Mouse (Mus musculus): Measurements from ENCODE around the gene Ppp1r8.

DNA sequence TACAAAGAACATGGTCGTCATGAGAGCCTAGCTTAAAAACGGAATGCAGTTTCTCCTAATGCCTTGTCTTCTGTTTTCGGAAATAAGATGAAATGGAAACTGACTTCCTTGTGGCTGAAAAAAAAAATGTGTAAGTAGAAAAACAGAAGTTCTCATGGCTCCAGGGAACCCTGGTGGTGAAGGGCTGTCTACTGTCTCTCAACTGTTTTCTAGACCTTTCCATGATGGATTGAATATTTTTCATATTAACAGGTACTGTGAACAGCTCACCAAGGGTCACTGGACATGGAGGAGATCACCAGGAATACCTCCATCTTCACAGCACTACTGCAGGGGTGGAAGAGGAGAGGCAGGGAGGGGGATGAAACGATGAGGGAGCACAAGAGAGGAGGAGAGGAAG, 44.9 kb downstream of the Ppp1r8 start:
- TF ChIP-seq CTCF (IDR thresholded peaks at IDR 0.05; ENCODE audit: low read depth, low read length) (no peak), POLR2A (IDR thresholded peaks at IDR 0.05; ENCODE audit: extremely low read depth, insufficient read depth, low read length) (no peak)
